Mouse (Mus musculus) ES-Bruce4 (cell line): ENCODE results near the gene Synpo2l.

ENCODE experiments used
- CTCF ChIP-seq: IDR thresholded peaks from one replicate; pipeline ENCODE4 v1.8.1; 2011; ENCODE audit warnings: low read depth, low read length
- EP300 ChIP-seq: IDR thresholded peaks from 2 replicates; pipeline ENCODE4 v1.6.1; 2011; ENCODE audit warnings: low read depth, low read length; ENCODE audit not compliant: insufficient read depth

GRCm38 (mm10) chr14:20701554-20701953, 33.4 kb upstream of the Synpo2l start:
- TF ChIP-seq EP300 (no peak), CTCF (no peak)
